Mouse (Mus musculus) liver, postnatal 0 days (tissue): ENCODE data around the gene Atxn10. TPM values are rescaled to one million over a fixed set of nuclear protein-coding genes. Genes with fewer than 3 reads are reported as not detected.
A peak's percentile ranks its signal among the peaks of the same experiment; 100 is the strongest.

ENCODE experiments used
- ATAC-seq: fragments of 200-750 bp; cut with Nextera tagmentation; 2 replicates; pipeline ENCODE4 v1.8.0; 2017; ENCODE audit warnings: mild to moderate bottlenecking, moderate library complexity
- DNase-seq: peaks from one replicate; pipeline ENCODE4 v3.0.0-alpha.2; 2016
- H3K27ac ChIP-seq: fragments of 300-500 bp; sonication (generic); 2 replicates; pipeline ENCODE4 v1.5.1; 2014; ENCODE audit warnings: antibody characterized with exemption, moderate library complexity, mild to moderate bottlenecking, low read depth
- H3K27me3 ChIP-seq: fragments of 300-500 bp; sonication (generic); 2 replicates; pipeline ENCODE4 v1.6.1; 2014; ENCODE audit warnings: low read length, control low read depth, mixed read lengths; ENCODE audit not compliant: insufficient read depth
- H3K36me3 ChIP-seq: fragments of 300-500 bp; sonication (generic); replicated peaks from 2 replicates; pipeline ENCODE4 v1.6.1; 2014; ENCODE audit warnings: mild to moderate bottlenecking, control low read depth, low read length, moderate library complexity, mixed read lengths; ENCODE audit not compliant: insufficient read depth
- H3K4me1 ChIP-seq: fragments of 300-500 bp; sonication (generic); 2 replicates; pipeline ENCODE4 v1.6.1; 2014; ENCODE audit warnings: antibody characterized with exemption, mild to moderate bottlenecking, control low read depth; ENCODE audit not compliant: insufficient read depth
- H3K4me2 ChIP-seq: fragments of 300-500 bp; sonication (generic); 2 replicates; pipeline ENCODE4 v1.6.1; 2014; ENCODE audit warnings: low read depth, mild to moderate bottlenecking, low read length, moderate library complexity, mixed read lengths
- H3K4me3 ChIP-seq: fragments of 300-500 bp; sonication (generic); 2 replicates; pipeline ENCODE4 v1.5.1; 2014; ENCODE audit warnings: low read depth, low read length
- H3K9ac ChIP-seq: fragments of 300-500 bp; sonication (generic); replicated peaks from 2 replicates; pipeline ENCODE4 v1.6.1; 2014; ENCODE audit warnings: mild to moderate bottlenecking, moderate library complexity
- H3K9me3 ChIP-seq: fragments of 300-500 bp; sonication (generic); 2 replicates; pipeline ENCODE4 v1.6.1; 2016; ENCODE audit warnings: mild to moderate bottlenecking, control low read depth, low read length, mixed read lengths
- CTCF ChIP-seq: sonication (generic); IDR thresholded peaks from 2 replicates; pipeline ENCODE4 v1.5.1; 2016; ENCODE audit warnings: antibody characterized with exemption, low read depth
- EP300 ChIP-seq: IDR thresholded peaks from 2 replicates; pipeline ENCODE4 v1.6.1; 2016; ENCODE audit warnings: antibody characterized with exemption, low read depth, mild to moderate bottlenecking
- WGBS: fragments of 180-500 bp; shearing (Covaris S2); extraction: QIAGEN DNeasy Blood & Tissue Kit; methylation state at CpG from one replicate; pipeline ENCODE4 v1.1.7; 2014; ENCODE audit not compliant: insufficient replicate concordance; 5-methylcytosine and 5-hydroxymethylcytosine counted together
- polyA plus RNA-seq: library from polyadenylated mRNA; unstranded; fragments of >200 nt; fragmentation: Nextera tagmentation; extraction: Ambion mirVana; gene quantifications from 2 replicates; pipeline ENCODE4 v1.2.1, GENCODE M21; 2015

Gene Atxn10
- polyA plus RNA-seq, 1 experiment from 2014 or later, result 83.3 TPM

- Histone ChIP-seq H3K36me3 (peaks cover 5% of the 10 kb centered on the region; the same call in 1 of the 2 replicates), H3K27ac (no peak overlapping the region), H3K4me3 (no peak overlapping the region), H3K4me1 (peaks cover 16% of the 10 kb centered on the region; the same call in 1 of the 2 replicates), H3K27me3 (no peaks in the 10 kb centered on the region), H3K9me3 (no peaks in the 10 kb centered on the region), H3K4me2 (no peak overlapping the region), H3K9ac (no peak overlapping the region)
- 75% methylated on average over 6 of the region's 6 CpGs for WGBS
- TF ChIP-seq CTCF, result no peak
- TF ChIP-seq EP300, result no peak
- DNase-seq (no peak), ATAC-seq (no peak)
These were observed 20.1 kb downstream of the Atxn10 start for GRCm38 (mm10) chr15:85356112-85356511.

GRCm38 (mm10) chr15:85357465-85358225 lies 21.6 kb downstream of the Atxn10 start:
- Histone ChIP-seq H3K4me2 (no peak overlapping the region), H3K27me3 (no peaks in the 10 kb centered on the region), H3K27ac (0 out of 2 replicates have a peak overlapping the region, but pooled peaks have one; percentile 34), H3K9me3 (no peaks in the 10 kb centered on the region), H3K9ac (no peak overlapping the region), H3K36me3 (peaks cover 14% of the 10 kb centered on the region), H3K4me1 (peaks cover 16% of the 10 kb centered on the region; the same call in 1 of the 2 replicates), H3K4me3 (no peak overlapping the region)
- ATAC-seq (no peak), DNase-seq (peak; percentile 29)
- TF ChIP-seq EP300 (no peak), CTCF (no peak)
- 51% methylated on average over 4 of the region's 4 CpGs for WGBS

GRCm38 (mm10) chr15:85359483-85359882 lies 23.4 kb downstream of the Atxn10 start:
- no peaks in the 10 kb centered on the region for H3K27me3 ChIP-seq
- 82% methylated on average over 2 of the region's 2 CpGs for WGBS
- H3K9ac ChIP-seq, result no peak overlapping the region
- H3K27ac ChIP-seq, result 0 out of 2 replicates have a peak overlapping the region, but pooled peaks have one; percentile 18
- no peaks in the 10 kb centered on the region for H3K9me3 ChIP-seq
- ATAC-seq (no peak), DNase-seq (no peak)
- peaks cover 15% of the 10 kb centered on the region for H3K36me3 ChIP-seq
- no peak overlapping the region for H3K4me2 ChIP-seq
- H3K4me1 ChIP-seq, result peaks cover 12% of the 10 kb centered on the region; the same call in 1 of the 2 replicates
- no peak overlapping the region for H3K4me3 ChIP-seq
- no peak for TF ChIP-seq CTCF
- no peak for TF ChIP-seq EP300

- no peaks in the 10 kb centered on the region for H3K9me3 ChIP-seq
- H3K4me1 ChIP-seq, result peaks cover 12% of the 10 kb centered on the region; the same call in 1 of the 2 replicates
- H3K4me2 ChIP-seq, result no peak overlapping the region
- no peak overlapping the region for H3K9ac ChIP-seq
- ATAC-seq, result no peak
- 0 out of 2 replicates have a peak overlapping the region, but pooled peaks have one; percentile 18 for H3K27ac ChIP-seq
- peaks cover 15% of the 10 kb centered on the region for H3K36me3 ChIP-seq
- WGBS, result 72% methylated on average over 4 of the region's 4 CpGs
- no peak overlapping the region for H3K4me3 ChIP-seq
- no peak for DNase-seq
- no peaks in the 10 kb centered on the region for H3K27me3 ChIP-seq
- no peak for TF ChIP-seq EP300
- TF ChIP-seq CTCF, result no peak
These were observed 23.9 kb downstream of the Atxn10 start for GRCm38 (mm10) chr15:85359901-85360300.

- Histone ChIP-seq H3K4me3 (no peak overlapping the region), H3K36me3 (peaks cover 31% of the 10 kb centered on the region), H3K27me3 (no peaks in the 10 kb centered on the region), H3K4me2 (no peak overlapping the region), H3K4me1 (0 out of 2 replicates have a peak, but pooled peaks cover 1% of the 10 kb centered on the region), H3K27ac (no peak overlapping the region), H3K9ac (no peak overlapping the region), H3K9me3 (no peaks in the 10 kb centered on the region)
- no peak for TF ChIP-seq CTCF
- no peak for TF ChIP-seq EP300
- WGBS, result 85% methylated on average over 3 of the region's 3 CpGs
- no peak for DNase-seq
- no peak for ATAC-seq
These were observed 28.3 kb downstream of the Atxn10 start for GRCm38 (mm10) chr15:85364366-85364765.

GRCm38 (mm10) chr15:85366938-85367337 lies 30.9 kb downstream of the Atxn10 start:
- TF ChIP-seq EP300 (no peak), CTCF (no peak)
- Histone ChIP-seq H3K9me3 (no peaks in the 10 kb centered on the region), H3K9ac (no peak overlapping the region), H3K27me3 (no peaks in the 10 kb centered on the region), H3K36me3 (peaks cover 24% of the 10 kb centered on the region), H3K27ac (no peak overlapping the region), H3K4me2 (no peak overlapping the region), H3K4me3 (no peak overlapping the region), H3K4me1 (no peaks in the 10 kb centered on the region)
- no peak for DNase-seq
- ATAC-seq, result no peak
- 83% methylated on average over 5 of the region's 5 CpGs for WGBS
